Mouse (Mus musculus): Measurements from ENCODE around the gene Wipf1.
"Not testable (repeated sequence)": the region's sequence is repeated elsewhere in the genome, so short reads cannot be mapped to it uniquely, and the experiment has no call there.

Wipf1 gene

GRCm38 (mm10) chr2:73529356-73530330, at the start of gene Wipf1:
Gene Wipf1 (minus strand): TSS chr2:73529734.
- DNase-seq: peak; percentile 87 to 91

GRCm38 (mm10) chr2:73579168-73579567, 49.6 kb upstream of the Wipf1 start:
- DNase-seq: no peak

GRCm38 (mm10) chr2:73574418-73574817, 44.9 kb upstream of the Wipf1 start:
- no peak for DNase-seq

- DNase-seq: no peak
Measured at GRCm38 (mm10) chr2:73573556-73573955, 44.0 kb upstream of the Wipf1 start.

GRCm38 (mm10) chr2:73572539-73573372, 43.2 kb upstream of the Wipf1 start:
- peak; percentile 75 to 77 for DNase-seq

- DNase-seq: no peak
Measured at GRCm38 (mm10) chr2:73571901-73572300, 42.4 kb upstream of the Wipf1 start.

GRCm38 (mm10) chr2:73571304-73571703, 41.8 kb upstream of the Wipf1 start:
- DNase-seq: no peak

- peak in 1 of 2 experiments; percentile 75 for DNase-seq
Measured at GRCm38 (mm10) chr2:73566989-73567605, 37.6 kb upstream of the Wipf1 start.

GRCm38 (mm10) chr2:73566162-73566561, 36.6 kb upstream of the Wipf1 start:
- DNase-seq: no peak

- no peak for DNase-seq
Measured at GRCm38 (mm10) chr2:73563690-73564089, 34.2 kb upstream of the Wipf1 start.

- DNase-seq: no peak
Measured at GRCm38 (mm10) chr2:73562656-73563055, 33.1 kb upstream of the Wipf1 start.

- DNase-seq: peak in 1 of 2 experiments; percentile 62
Measured at GRCm38 (mm10) chr2:73561665-73562063, 32.1 kb upstream of the Wipf1 start.

- no peak for DNase-seq
Measured at GRCm38 (mm10) chr2:73560899-73561664, 31.5 kb upstream of the Wipf1 start.

GRCm38 (mm10) chr2:73560445-73560844, 30.9 kb upstream of the Wipf1 start:
- no peak for DNase-seq

- DNase-seq: no peak
Measured at GRCm38 (mm10) chr2:73557956-73558355, 28.4 kb upstream of the Wipf1 start.

GRCm38 (mm10) chr2:73557061-73557460, 27.5 kb upstream of the Wipf1 start:
- not testable (repeated sequence) for DNase-seq

GRCm38 (mm10) chr2:73554389-73554788, 24.9 kb upstream of the Wipf1 start:
- no peak for DNase-seq

- no peak for DNase-seq
Measured at GRCm38 (mm10) chr2:73552926-73553325, 23.4 kb upstream of the Wipf1 start.

GRCm38 (mm10) chr2:73550725-73551124, 21.2 kb upstream of the Wipf1 start:
- DNase-seq: peak in 1 of 2 experiments; percentile 30

GRCm38 (mm10) chr2:73548542-73548941, 19.0 kb upstream of the Wipf1 start:
- no peak for DNase-seq

GRCm38 (mm10) chr2:73547256-73547655, 17.7 kb upstream of the Wipf1 start:
- DNase-seq: no peak

GRCm38 (mm10) chr2:73545556-73545955, 16.0 kb upstream of the Wipf1 start:
- DNase-seq: no peak

Data from lung, postnatal 4 days (tissue).